Mouse (Mus musculus) spleen, adult 2 months (tissue): ENCODE measurements around the gene Gm14226.

Source experiments
- CTCF ChIP-seq: fragments of 200-500 bp; IDR thresholded peaks from 2 replicates; pipeline ENCODE4 v1.5.1; 2011; ENCODE audit warnings: mild to moderate bottlenecking, inconsistent platforms; ENCODE audit not compliant: insufficient read depth, insufficient read length, insufficient replicate concordance; ENCODE audit errors: extremely low read depth
- POLR2A ChIP-seq: fragments of 200-500 bp; IDR thresholded peaks from 2 replicates; pipeline ENCODE4 v1.6.1; 2011; ENCODE audit warnings: low read depth, low read length, inconsistent platforms

- no peak for TF ChIP-seq CTCF
- TF ChIP-seq POLR2A, result no peak
Measured at GRCm38 (mm10) chr2:155018762-155019641, 936 bp downstream of the Gm14226 start.
